19 mouse cellular contexts compared by ENCODE assay signal in genomic region chr11:5437646-5438045, GRCm38 (mm10). TPM values are rescaled to one million over a fixed set of nuclear protein-coding genes. Genes with fewer than 3 reads are reported as not detected.
DNase-seq lines count a peak whose midpoint lies in the region; ATAC-seq lines count a peak whose summit lies in the region.
"Had no signal": no experiment of that assay in that cellular context is flagged by ENCODE, and none has a peak within 500 bp of the region (broad histone marks: within the 10 kb centered on the region; RNA-seq: fewer than 3 reads in every experiment).

No protein-coding gene starts in this region.

- no peaks in the 10 kb centered on the region for H3K27me3 ChIP-seq in heart, embryonic 11.5 days (ENCODE audit: control insufficient read depth, insufficient read depth, low read length)
- H3K27me3 ChIP-seq in intestine, embryonic 14.5 days (replicated peaks; ENCODE audit: control insufficient read depth, insufficient read depth, low read length) = no peaks in the 10 kb centered on the region
- H3K27me3 ChIP-seq in intestine, embryonic 16.5 days (replicated peaks; ENCODE audit: control insufficient read depth, insufficient read depth, low read length) = no peaks in the 10 kb centered on the region
- H3K27me3 ChIP-seq: embryonic facial prominence, embryonic 13.5 days; hindbrain, embryonic 12.5 days; Patski had no signal

- intact Hi-C loops in heart, postnatal 14 days (cut with DNase I) = no loop called here

- H3K36me3 ChIP-seq in heart, embryonic 11.5 days (ENCODE audit: control insufficient read depth, insufficient read depth, low read length) = no peaks in the 10 kb centered on the region; the same call in 1 of the 2 replicates
- H3K36me3 ChIP-seq in intestine, embryonic 14.5 days (ENCODE audit: control insufficient read depth, insufficient read depth, low read length) = no peaks in the 10 kb centered on the region
- H3K36me3 ChIP-seq in intestine, embryonic 16.5 days (ENCODE audit: control insufficient read depth, insufficient read depth, low read length) = no peaks in the 10 kb centered on the region
- H3K36me3 ChIP-seq: embryonic facial prominence, embryonic 13.5 days; hindbrain, embryonic 12.5 days had no signal

- H3K9me3 ChIP-seq in heart, embryonic 11.5 days (replicated peaks; ENCODE audit: control insufficient read depth, low read length) = no peaks in the 10 kb centered on the region
- H3K9me3 ChIP-seq in intestine, embryonic 14.5 days (ENCODE audit: control insufficient read depth, low read length) = no peaks in the 10 kb centered on the region
- H3K9me3 ChIP-seq in intestine, embryonic 16.5 days (ENCODE audit: control insufficient read depth, low read length) = no peaks in the 10 kb centered on the region
- H3K9me3 ChIP-seq: embryonic facial prominence, embryonic 13.5 days; hindbrain, embryonic 12.5 days had no signal

- no peak overlapping the region for H3K4me3 ChIP-seq in heart, embryonic 11.5 days (ENCODE audit: low read depth, low read length)
- H3K4me3 ChIP-seq in intestine, embryonic 14.5 days (ENCODE audit: low read depth, low read length) = no peak overlapping the region
- no peak overlapping the region for H3K4me3 ChIP-seq in intestine, embryonic 16.5 days (ENCODE audit: low read length)
- H3K4me3 ChIP-seq: embryonic facial prominence, embryonic 13.5 days; hindbrain, embryonic 12.5 days had no signal

- 52% methylated on average over 2 of the region's 2 CpGs for WGBS in heart, embryonic 11.5 days (ENCODE audit: insufficient replicate concordance)
- 90% methylated on average over 2 of the region's 2 CpGs for WGBS in intestine, embryonic 14.5 days
- 84% methylated on average over 2 of the region's 2 CpGs for WGBS in intestine, embryonic 16.5 days

- DNase-seq in heart, postnatal 14 days = no peak
- no peak for DNase-seq in intestine, embryonic 14.5 days (ENCODE audit: low spot score)
- DNase-seq in lung, postnatal 36 days = peak; percentile 31
- DNase-seq in lung, postnatal 14 days = no peak
- DNase-seq in liver = no peak
- DNase-seq: adrenal gland, postnatal 14 days; cerebellum, postnatal 10 days; kidney, adult 8-10 months; kidney, postnatal 14 days; lung, postnatal 4 days; retina, postnatal 1 day had no signal

- no peak overlapping the region for H3K9ac ChIP-seq in heart, embryonic 11.5 days (ENCODE audit: low read depth, low read length)
- H3K9ac ChIP-seq in intestine, embryonic 14.5 days (ENCODE audit: low read length) = no peak overlapping the region
- no peak overlapping the region for H3K9ac ChIP-seq in intestine, embryonic 16.5 days (ENCODE audit: low read depth, low read length)
- H3K9ac ChIP-seq: embryonic facial prominence, embryonic 13.5 days; hindbrain, embryonic 12.5 days had no signal

- H3K27ac ChIP-seq in heart, embryonic 11.5 days (ENCODE audit: low read depth, low read length) = 0 out of 2 replicates have a peak overlapping the region, but pooled peaks have one; percentile 4
- 0 out of 2 replicates have a peak overlapping the region, but pooled peaks have one; percentile 5 for H3K27ac ChIP-seq in intestine, embryonic 14.5 days (ENCODE audit: low read depth)
- no peak overlapping the region for H3K27ac ChIP-seq in intestine, embryonic 16.5 days (ENCODE audit: low read length)
- H3K27ac ChIP-seq: embryonic facial prominence, embryonic 13.5 days; hindbrain, embryonic 12.5 days had no signal

- no peak for ATAC-seq in heart, embryonic 11.5 days (replicated peaks; ENCODE audit: insufficient number of reproducible peaks, low FRiP score, low TSS enrichment)
- ATAC-seq in intestine, embryonic 14.5 days (replicated peaks; ENCODE audit: low FRiP score, low TSS enrichment, low read depth) = no peak
- ATAC-seq in intestine, embryonic 16.5 days = no peak
- ATAC-seq: forebrain, embryonic 14.5 days; midbrain, embryonic 16.5 days; Patski had no signal

- peaks cover 18% of the 10 kb centered on the region for H3K4me1 ChIP-seq in heart, embryonic 11.5 days (ENCODE audit: control insufficient read depth, insufficient read depth, low read length)
- peaks cover 9% of the 10 kb centered on the region for H3K4me1 ChIP-seq in intestine, embryonic 14.5 days (replicated peaks; ENCODE audit: control insufficient read depth, insufficient read depth, low read length)
- peaks cover 13% of the 10 kb centered on the region for H3K4me1 ChIP-seq in intestine, embryonic 16.5 days (ENCODE audit: control insufficient read depth, insufficient read depth, low read length)

- H3K4me2 ChIP-seq in heart, embryonic 11.5 days = no peak overlapping the region
- H3K4me2 ChIP-seq in intestine, embryonic 14.5 days (ENCODE audit: low read length) = no peak overlapping the region
- no peak overlapping the region for H3K4me2 ChIP-seq in intestine, embryonic 16.5 days (ENCODE audit: low read depth, low read length)
- H3K4me2 ChIP-seq: embryonic facial prominence, embryonic 13.5 days; hindbrain, embryonic 12.5 days; liver, embryonic 11.5 days had no signal

RNA-seq across cellular contexts. Expression of gene Znrf3, which starts 7.0 kb away (rescaled TPM):
- 7.3 and 9.3 TPM in 2 replicates for polyA plus RNA-seq in heart, embryonic 11.5 days (2014; fragmentation: Nextera tagmentation; extraction: Ambion mirVana)
- total RNA-seq in heart, postnatal 14 days (2021) = 10 to 100 TPM; 10.4 to 12.6 TPM
- 12.0 and 12.8 TPM in 2 replicates for polyA plus RNA-seq in intestine, embryonic 14.5 days (2014; fragmentation: Nextera tagmentation; extraction: Ambion mirVana)
- 6.8 and 7.3 TPM in 2 replicates for polyA plus RNA-seq in intestine, embryonic 16.5 days (2015; fragmentation: Nextera tagmentation; extraction: Ambion mirVana)
